Mouse (Mus musculus): Measurements from ENCODE around the gene Gm9817. TPM values are rescaled to one million over a fixed set of nuclear protein-coding genes. Genes with fewer than 3 reads are reported as not detected.
"Not testable (repeated sequence)": the region's sequence is repeated elsewhere in the genome, so short reads cannot be mapped to it uniquely, and the experiment has no call there.

Gm9817 gene
- under 1 TPM in 1 of 2 experiments, not detected in 1; 0.13 TPM for total RNA-seq (2021)
- long read RNA-seq, experiment 1: 0 reads
- long read RNA-seq, experiment 2: 0 reads

DNA sequence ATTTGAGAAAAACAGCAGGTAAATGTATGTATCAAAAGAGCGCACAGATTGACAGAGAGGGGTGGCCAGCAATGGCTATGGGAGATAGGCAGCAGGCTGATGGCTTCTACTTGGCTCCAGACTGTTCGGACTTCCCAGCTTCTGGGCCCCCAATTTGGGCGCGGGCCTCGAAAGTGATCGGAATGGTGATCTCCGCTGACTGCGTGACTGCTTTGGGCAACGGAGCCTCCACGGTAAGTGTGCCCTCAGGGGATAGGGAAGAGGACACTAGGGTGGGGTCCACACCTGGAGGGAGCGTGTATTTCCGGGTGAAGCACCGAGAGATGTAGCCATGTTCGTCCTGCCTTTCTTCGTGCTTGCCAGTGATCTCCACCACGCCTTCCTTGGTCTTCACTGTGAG, at the start of gene Gm9817:
Gm9817 (plus strand) TSS at position 301 of the 400 bp plus-strand sequence.
- DNase-seq (ENCODE audit: low spot score in 2 of 2); intact Hi-C loops (cut with DNase I): not testable (repeated sequence)

GRCm38 (mm10) chr13:45029791-45030190, 48.7 kb upstream of the Gm9817 start:
- intact Hi-C loops (cut with DNase I): loop anchor here (2.0 to 5.0 kb wide), 3 partner anchors 363 to 447 kb away; no protein-coding TSS in a partner anchor

DNA sequence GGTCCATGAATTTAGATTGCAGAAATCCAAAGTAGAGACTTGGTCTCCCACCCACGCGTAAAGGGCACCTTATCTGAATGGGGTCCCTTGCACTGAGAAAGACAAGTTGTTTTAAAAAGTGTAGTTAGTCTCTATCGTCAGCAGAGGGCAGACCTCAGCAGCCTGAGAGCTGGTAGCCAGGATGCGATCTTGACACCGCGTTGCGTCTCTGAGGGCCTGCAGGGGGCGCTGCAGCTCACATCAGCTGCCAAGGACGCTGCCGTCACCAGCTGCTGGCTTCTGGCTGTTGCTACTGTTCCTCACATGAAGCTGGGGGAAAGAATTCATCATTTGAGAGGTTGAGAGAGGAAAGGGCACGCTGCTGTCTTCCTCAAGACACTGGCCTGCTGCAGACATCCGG, 47.7 kb upstream of the Gm9817 start:
- intact Hi-C loops (cut with DNase I): loop anchor here (2.0 to 5.0 kb wide), 3 partner anchors 361 to 446 kb away; no protein-coding TSS in a partner anchor
- DNase-seq (ENCODE audit: low spot score in 2 of 2): peak; percentile 94

More at GRCm38 (mm10) chr13:45029791-45030190, 48.7 kb upstream of the Gm9817 start:
- no peak for DNase-seq (ENCODE audit: low spot score in 2 of 2)

- DNase-seq (ENCODE audit: low spot score in 2 of 2): peak; percentile 20 to 28
- intact Hi-C loops (cut with DNase I): loop anchor here (2.0 to 5.0 kb wide), 3 partner anchors 361 to 445 kb away; no protein-coding TSS in a partner anchor
Observed at GRCm38 (mm10) chr13:45031314-45031713, 47.2 kb upstream of the Gm9817 start.

DNA sequence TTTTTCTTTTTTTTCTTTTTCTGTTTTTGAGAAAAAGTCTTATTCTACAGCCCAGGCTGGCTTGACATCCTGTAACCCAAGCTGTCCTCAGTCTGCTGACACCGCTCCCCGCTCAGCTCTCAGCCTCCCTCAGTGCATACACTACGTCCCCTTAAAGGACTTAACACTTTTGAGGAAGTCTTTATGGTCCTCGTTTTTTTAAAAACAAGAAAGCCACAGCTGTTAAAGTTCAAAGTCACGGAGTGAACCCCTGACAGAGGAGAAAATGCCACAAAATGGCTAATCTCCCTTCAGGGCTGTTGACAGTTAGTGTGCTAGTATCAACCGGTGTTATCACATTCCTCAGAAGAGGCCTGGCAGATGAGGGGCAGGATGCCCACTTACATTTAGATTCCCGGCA, 46.7 kb upstream of the Gm9817 start:
- intact Hi-C loops (cut with DNase I): loop anchor here (2.0 to 5.0 kb wide), 3 partner anchors 361 to 445 kb away; no protein-coding TSS in a partner anchor
- no peak for DNase-seq (ENCODE audit: low spot score in 2 of 2)

- intact Hi-C loops (cut with DNase I): loop anchor here (5.0 kb wide), 1 partner anchor 360 kb away; no protein-coding TSS in a partner anchor
Observed at GRCm38 (mm10) chr13:45032484-45032883, 46.0 kb upstream of the Gm9817 start.

DNA sequence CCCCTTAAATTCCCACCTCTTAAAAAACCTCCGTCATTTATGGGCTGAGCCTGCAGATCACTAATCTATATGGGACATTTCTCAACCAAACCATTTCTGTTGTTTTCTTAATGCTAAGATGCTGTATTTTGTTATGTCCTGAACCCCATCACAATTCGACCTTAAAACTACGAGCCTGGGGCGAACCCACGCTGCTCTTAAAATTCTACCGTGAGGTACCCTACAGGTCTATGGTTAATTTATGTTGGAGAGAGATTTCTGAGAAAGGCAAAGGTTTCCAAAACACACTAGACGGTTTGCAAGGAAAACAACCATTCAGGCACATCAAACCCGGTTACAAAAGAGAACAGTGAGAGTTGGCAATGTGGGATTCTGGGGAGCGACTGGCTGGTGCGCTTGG, 45.1 kb upstream of the Gm9817 start:
- DNase-seq (ENCODE audit: low spot score in 2 of 2): no peak
- intact Hi-C loops (cut with DNase I): loop anchor here (5.0 kb wide), 1 partner anchor 359 kb away; no protein-coding TSS in a partner anchor

More at GRCm38 (mm10) chr13:45032484-45032883, 46.0 kb upstream of the Gm9817 start:
- no peak for DNase-seq (ENCODE audit: low spot score in 2 of 2)

DNA sequence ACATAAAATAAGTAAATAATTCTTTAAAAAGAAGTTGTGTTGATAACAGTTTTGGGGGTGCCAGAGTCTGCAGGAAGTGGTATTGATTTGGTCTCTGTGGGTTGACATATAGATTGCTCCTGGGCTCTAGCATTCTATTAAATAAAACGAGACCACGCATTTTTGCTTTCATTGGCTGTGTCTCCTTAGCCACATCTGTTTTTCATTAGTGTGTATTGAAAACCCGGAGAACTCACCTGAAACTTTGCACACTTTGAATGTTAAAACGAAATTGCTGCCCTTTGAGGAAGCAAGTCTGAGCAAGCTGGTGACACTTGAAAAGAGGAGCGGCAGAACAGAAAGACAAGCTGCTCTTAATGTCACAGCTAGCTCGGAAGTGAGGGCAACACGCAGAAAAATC, 43.7 kb upstream of the Gm9817 start:
- DNase-seq (ENCODE audit: low spot score in 2 of 2): no peak
- intact Hi-C loops (cut with DNase I): loop anchor here (5.0 kb wide), 1 partner anchor 358 kb away; no protein-coding TSS in a partner anchor

- DNase-seq (ENCODE audit: low spot score in 2 of 2): no peak
- intact Hi-C loops (cut with DNase I): no loop called here
Observed at GRCm38 (mm10) chr13:45036417-45036816, 42.1 kb upstream of the Gm9817 start.

DNA sequence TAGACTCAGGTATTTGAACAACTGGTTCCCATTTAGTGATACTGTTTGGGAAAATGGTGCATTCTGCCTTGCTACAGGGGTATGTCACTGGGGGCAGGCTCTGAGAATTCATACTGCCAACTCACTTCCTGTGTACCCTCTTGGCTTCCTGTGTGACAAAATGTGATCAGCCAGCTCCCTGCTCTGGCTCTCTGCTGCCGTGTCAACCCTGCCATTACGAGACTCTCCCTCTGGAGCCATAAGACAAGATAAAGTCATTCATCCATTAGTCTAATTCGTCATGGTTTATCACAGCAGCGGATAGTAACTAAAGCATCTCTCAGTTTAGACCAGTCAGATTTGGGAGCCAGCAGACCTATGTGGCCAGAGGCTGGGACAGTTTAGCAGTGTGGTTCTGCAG, 38.3 kb upstream of the Gm9817 start:
- intact Hi-C loops (cut with DNase I): no loop called here
- DNase-seq (ENCODE audit: low spot score in 2 of 2): no peak

DNA sequence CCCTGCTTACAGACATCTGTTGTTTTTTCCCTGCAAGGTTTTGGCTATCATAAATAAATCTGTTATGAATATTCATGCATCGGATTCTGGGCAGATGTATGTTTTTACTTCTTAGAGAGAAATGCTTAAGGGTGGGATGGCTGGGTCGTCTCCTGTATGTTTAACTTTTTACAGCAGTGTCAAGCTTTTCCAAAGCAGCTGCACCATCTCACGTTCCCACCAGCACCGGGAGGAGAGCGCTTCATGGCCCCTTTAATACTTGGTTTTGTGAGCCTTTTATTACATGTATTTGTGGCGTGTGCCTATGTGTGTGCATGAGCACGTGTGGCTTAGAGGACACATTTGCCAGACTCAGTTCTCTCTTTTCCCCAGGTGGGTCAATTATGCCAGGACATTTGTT, 37.8 kb upstream of the Gm9817 start:
- intact Hi-C loops (cut with DNase I): no loop called here
- no peak for DNase-seq (ENCODE audit: low spot score in 2 of 2)

DNA sequence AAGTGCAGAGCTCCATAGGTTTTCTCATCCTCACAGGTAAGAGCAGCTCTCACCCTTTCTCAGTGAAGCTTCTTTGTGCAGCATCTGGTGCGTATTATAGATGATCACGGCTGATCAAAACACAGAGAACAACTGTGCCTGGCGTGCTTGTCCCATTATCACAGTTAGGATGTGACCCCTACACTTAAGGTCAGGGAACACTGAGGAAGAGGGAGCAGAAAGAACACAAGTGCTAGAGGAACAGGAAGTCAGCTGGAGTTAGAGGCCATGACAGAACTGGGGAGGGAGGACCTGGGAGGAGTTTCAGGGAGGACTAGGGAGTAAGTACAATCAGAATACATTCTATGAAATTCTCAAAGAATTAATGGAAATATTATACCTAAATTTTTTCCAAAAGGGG, 35.0 kb upstream of the Gm9817 start:
- no peak for DNase-seq (ENCODE audit: low spot score in 2 of 2)
- intact Hi-C loops (cut with DNase I): no loop called here

DNA sequence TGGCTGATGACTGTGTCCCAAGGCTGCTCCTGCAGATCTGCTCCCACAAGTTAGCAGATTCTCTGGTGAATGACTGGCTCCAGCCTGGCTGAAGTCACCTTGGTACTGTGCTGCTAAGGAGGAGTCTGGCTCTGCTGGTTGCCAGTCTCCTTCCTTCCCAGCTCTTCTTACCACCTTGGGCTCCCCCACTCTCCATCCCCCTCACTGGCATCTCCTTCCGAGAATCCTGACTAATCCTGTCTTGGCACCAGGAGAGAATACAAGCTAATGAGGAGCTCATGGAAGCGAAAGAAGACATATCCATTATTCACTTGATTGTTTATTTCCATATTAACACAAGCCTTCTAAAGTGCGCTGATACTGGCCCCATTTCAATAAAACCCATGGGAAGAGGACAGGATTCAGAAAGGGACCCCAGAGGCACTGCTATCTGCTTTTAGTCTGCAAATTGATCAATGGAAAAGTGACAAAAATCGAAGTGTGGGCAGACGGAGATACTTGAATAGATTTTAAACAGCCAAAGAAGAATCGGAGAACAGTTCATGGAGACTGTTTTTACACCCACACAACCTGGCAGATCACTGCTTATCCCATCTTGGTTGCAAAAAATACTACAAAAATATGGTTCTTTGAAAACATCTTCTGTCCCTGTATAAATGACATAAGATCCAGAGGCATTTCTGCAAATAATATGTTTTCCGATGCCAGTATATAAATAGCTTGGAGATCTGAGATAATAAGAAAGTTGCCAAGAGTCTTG, 29.1 kb upstream of the Gm9817 start:
- DNase-seq (ENCODE audit: low spot score in 2 of 2): peak; percentile 28 to 55
- intact Hi-C loops (cut with DNase I): loop anchor here (5.0 kb wide), 1 partner anchor 103 kb away; no protein-coding TSS in a partner anchor

- no peak for DNase-seq (ENCODE audit: low spot score in 2 of 2)
- intact Hi-C loops (cut with DNase I): no loop called here
Observed at GRCm38 (mm10) chr13:45052805-45053204, 25.7 kb upstream of the Gm9817 start.

- DNase-seq (ENCODE audit: low spot score in 2 of 2): peak; percentile 45 to 62
- intact Hi-C loops (cut with DNase I): no loop called here
Observed at GRCm38 (mm10) chr13:45053843-45054242, 24.6 kb upstream of the Gm9817 start.

GRCm38 (mm10) chr13:45059206-45059605, 19.3 kb upstream of the Gm9817 start:
- DNase-seq (ENCODE audit: low spot score in 2 of 2): no peak
- intact Hi-C loops (cut with DNase I): no loop called here

- intact Hi-C loops (cut with DNase I): no loop called here
- DNase-seq (ENCODE audit: low spot score in 2 of 2): peak; percentile 33 to 72
Observed at GRCm38 (mm10) chr13:45063146-45063545, 15.3 kb upstream of the Gm9817 start.

DNA sequence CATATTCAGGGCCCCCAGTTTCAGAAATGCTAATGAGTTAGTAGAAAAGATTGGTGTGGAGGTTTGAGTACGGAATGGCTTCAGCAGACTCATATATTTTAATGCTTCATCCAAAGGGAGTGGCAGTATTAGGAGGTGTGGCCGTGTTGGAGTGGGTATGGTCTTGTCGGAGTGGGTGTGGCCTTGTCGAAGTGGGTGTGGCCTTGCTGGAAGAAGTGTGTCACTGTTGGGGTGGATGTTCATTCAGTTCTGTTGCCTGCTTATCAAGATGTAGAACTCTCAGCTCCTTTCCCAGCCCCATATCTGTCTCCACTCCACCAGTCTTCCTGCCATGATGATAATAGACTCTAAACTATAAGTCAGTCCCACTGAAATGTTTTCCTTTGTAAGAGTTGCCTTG, 13.5 kb upstream of the Gm9817 start:
- intact Hi-C loops (cut with DNase I): no loop called here
- DNase-seq (ENCODE audit: low spot score in 2 of 2): no peak

DNA sequence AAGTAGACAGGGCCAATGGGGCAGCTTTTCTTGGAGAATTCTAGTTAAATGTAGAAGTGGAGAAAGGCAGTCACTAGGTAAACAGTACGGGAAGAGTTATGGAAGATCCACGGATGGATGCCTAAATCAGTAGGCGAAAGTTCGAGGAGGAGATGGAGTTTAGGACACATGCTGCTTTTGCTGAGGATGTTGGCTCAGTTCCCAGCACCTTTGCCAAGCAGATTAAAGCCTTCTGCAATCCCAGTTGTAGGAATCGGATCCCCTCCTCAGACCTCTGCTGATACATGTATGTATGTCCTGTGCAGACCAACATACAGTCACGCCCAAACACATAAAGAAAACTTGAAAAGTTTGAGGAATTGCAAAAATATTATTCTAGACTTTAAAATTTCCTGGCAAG, 8.1 kb upstream of the Gm9817 start:
- intact Hi-C loops (cut with DNase I): no loop called here
- no peak for DNase-seq (ENCODE audit: low spot score in 2 of 2)

DNA sequence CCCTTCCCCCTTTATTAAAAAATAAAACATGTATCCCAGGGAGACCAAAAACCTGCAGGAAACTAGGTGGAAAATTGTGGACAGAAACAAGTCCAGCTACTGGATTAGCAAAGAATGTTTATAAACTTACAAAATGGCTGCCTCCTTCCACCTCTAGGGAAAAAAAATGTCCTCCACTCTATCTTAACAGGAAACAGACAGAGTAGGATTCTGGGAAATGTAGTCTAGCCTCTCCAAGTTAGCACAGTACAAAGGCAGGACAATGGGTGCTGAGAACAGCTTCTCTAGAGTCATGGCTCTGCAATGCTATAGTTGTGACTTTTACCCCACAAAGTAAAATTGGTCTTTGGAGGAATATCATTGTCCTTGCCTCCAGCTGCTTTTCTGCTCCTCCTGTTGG, 3.5 kb upstream of the Gm9817 start:
- intact Hi-C loops (cut with DNase I): no loop called here
- DNase-seq (ENCODE audit: low spot score in 2 of 2): no peak

DNA sequence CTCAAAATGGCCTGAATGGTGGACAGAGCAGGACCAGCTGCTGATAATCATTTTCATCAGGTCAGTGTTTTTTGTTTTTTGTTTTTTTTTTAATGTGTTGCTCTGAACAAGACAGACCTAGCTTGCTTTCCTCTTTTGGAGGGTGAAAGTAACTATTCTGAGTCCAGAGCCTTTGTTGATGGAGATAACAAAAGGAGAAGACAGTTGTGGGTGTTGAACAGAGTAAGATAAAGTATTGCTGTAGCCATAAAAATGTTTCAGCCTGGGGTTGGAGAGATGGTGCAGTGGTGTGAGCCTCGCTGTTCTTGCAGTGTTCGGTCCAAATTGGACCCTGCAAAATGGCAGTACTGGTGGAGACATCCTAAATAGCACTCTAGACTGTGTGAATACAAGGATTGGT, 2.8 kb upstream of the Gm9817 start:
- no peak for DNase-seq (ENCODE audit: low spot score in 2 of 2)
- intact Hi-C loops (cut with DNase I): no loop called here

All from left cerebral cortex, postnatal 14 days (tissue).